In genomic region chr2:27312500-27312899, GRCm38 (mm10) we compare ENCODE assay signal across 16 mouse cellular contexts.
A peak's percentile ranks its signal among the peaks of the same experiment; 100 is the strongest.
DNase-seq lines count a peak whose midpoint lies in the region; ATAC-seq and TF ChIP-seq lines count a peak whose summit lies in the region.
"Had no signal": no experiment of that assay in that cellular context is flagged by ENCODE, and none has a peak within 500 bp of the region (broad histone marks: within the 10 kb centered on the region; RNA-seq: fewer than 3 reads in every experiment).

No protein-coding gene starts in this region.

- no peak overlapping the region for H3K4me2 ChIP-seq in hindbrain, embryonic 13.5 days
- H3K4me2 ChIP-seq in hindbrain, postnatal 0 days (ENCODE audit: low read depth, low read length), result no peak overlapping the region
- H3K4me2 ChIP-seq in midbrain, embryonic 12.5 days (replicated peaks), result no peak overlapping the region
- no peak overlapping the region for H3K4me2 ChIP-seq in midbrain, postnatal 0 days (ENCODE audit: low read depth, low read length, poor library complexity, severe bottlenecking)
- H3K4me2 ChIP-seq: midbrain, embryonic 15.5 days had no signal

- no peak for DNase-seq in hindbrain, postnatal 0 days (ENCODE audit: low spot score)
- peak; percentile 51 to 66 for DNase-seq in kidney, postnatal 4 days
- no peak for DNase-seq in kidney, adult 2 months
- no peak for DNase-seq in midbrain, postnatal 0 days (ENCODE audit: low spot score)
- DNase-seq in splenic B cell, adult 2 months (ENCODE audit: low read depth, low spot score), result peak; percentile 17
- DNase-seq in adipocyte (ENCODE audit: low spot score), result no peak
- DNase-seq: cerebellum, adult 9-11 months; gastrocnemius, postnatal 10 days; heart, adult 18-20 months; layer of hippocampus, postnatal 36 days; thymus, postnatal 4 days had no signal

- no peaks in the 10 kb centered on the region for H3K27me3 ChIP-seq in hindbrain, embryonic 13.5 days
- no peaks in the 10 kb centered on the region for H3K27me3 ChIP-seq in hindbrain, postnatal 0 days (ENCODE audit: insufficient read depth, low read length)
- no peaks in the 10 kb centered on the region for H3K27me3 ChIP-seq in kidney, adult 2 months (replicated peaks; ENCODE audit: control insufficient read depth, insufficient read depth, low read length)
- no peaks in the 10 kb centered on the region for H3K27me3 ChIP-seq in midbrain, embryonic 12.5 days
- no peaks in the 10 kb centered on the region for H3K27me3 ChIP-seq in midbrain, postnatal 0 days (ENCODE audit: insufficient read depth, low read length)
- H3K27me3 ChIP-seq in splenic B cell, adult 2 months (ENCODE audit: control insufficient read depth, insufficient read depth, low read length, poor library complexity, severe bottlenecking), result no peaks in the 10 kb centered on the region
- H3K27me3 ChIP-seq: midbrain, embryonic 15.5 days; Patski had no signal

- no peaks in the 10 kb centered on the region for H3K36me3 ChIP-seq in hindbrain, embryonic 13.5 days
- H3K36me3 ChIP-seq in hindbrain, postnatal 0 days (ENCODE audit: insufficient read depth, low read length), result no peaks in the 10 kb centered on the region
- no peaks in the 10 kb centered on the region for H3K36me3 ChIP-seq in kidney, adult 2 months (ENCODE audit: control insufficient read depth, insufficient read depth, low read length)
- no peaks in the 10 kb centered on the region for H3K36me3 ChIP-seq in midbrain, embryonic 12.5 days
- no peaks in the 10 kb centered on the region for H3K36me3 ChIP-seq in midbrain, postnatal 0 days (ENCODE audit: insufficient read depth, low read length)
- H3K36me3 ChIP-seq in splenic B cell, adult 2 months (ENCODE audit: control insufficient read depth, insufficient read depth, low read length, poor library complexity, severe bottlenecking), result no peaks in the 10 kb centered on the region
- H3K36me3 ChIP-seq: midbrain, embryonic 15.5 days had no signal

- H3K9ac ChIP-seq in hindbrain, embryonic 13.5 days, result no peak overlapping the region; the same call in 1 of the 2 replicates
- H3K9ac ChIP-seq in hindbrain, postnatal 0 days (replicated peaks; ENCODE audit: low read length), result no peak overlapping the region
- H3K9ac ChIP-seq in midbrain, embryonic 12.5 days (replicated peaks), result no peak overlapping the region
- H3K9ac ChIP-seq in midbrain, postnatal 0 days (replicated peaks; ENCODE audit: low read length, poor library complexity, severe bottlenecking), result no peak overlapping the region
- H3K9ac ChIP-seq: midbrain, embryonic 15.5 days had no signal

- H3K4me1 ChIP-seq in hindbrain, embryonic 13.5 days (replicated peaks), result peaks cover 74% of the 10 kb centered on the region
- H3K4me1 ChIP-seq in hindbrain, postnatal 0 days (ENCODE audit: insufficient read depth, low read length), result 0 out of 2 replicates have a peak, but pooled peaks cover 7% of the 10 kb centered on the region
- H3K4me1 ChIP-seq in kidney, adult 2 months (ENCODE audit: control insufficient read depth, insufficient read depth, low read length), result peaks cover 4% of the 10 kb centered on the region; the same call in 1 of the 2 replicates
- H3K4me1 ChIP-seq in midbrain, embryonic 12.5 days, result peaks cover 32% of the 10 kb centered on the region
- H3K4me1 ChIP-seq in midbrain, postnatal 0 days (ENCODE audit: insufficient read depth, low read length), result no peaks in the 10 kb centered on the region

- TF ChIP-seq CTCF in hindbrain, postnatal 0 days (IDR thresholded peaks at IDR 0.05; ENCODE audit: low read depth), result no peak
- TF ChIP-seq CTCF in kidney, adult 2 months (conservative IDR thresholded peaks at IDR 0.05; ENCODE audit: insufficient read depth, insufficient read length, low read depth, low read length), result no peak
- no peak for TF ChIP-seq CTCF in midbrain, postnatal 0 days (IDR thresholded peaks at IDR 0.05)

- H3K9me3 ChIP-seq in hindbrain, embryonic 13.5 days, result no peaks in the 10 kb centered on the region
- no peaks in the 10 kb centered on the region for H3K9me3 ChIP-seq in hindbrain, postnatal 0 days (ENCODE audit: low read length)
- H3K9me3 ChIP-seq in midbrain, embryonic 12.5 days, result no peaks in the 10 kb centered on the region
- no peaks in the 10 kb centered on the region for H3K9me3 ChIP-seq in midbrain, postnatal 0 days (ENCODE audit: low read length)
- H3K9me3 ChIP-seq: midbrain, embryonic 15.5 days had no signal

- no peak for ATAC-seq in hindbrain, embryonic 13.5 days (ENCODE audit: low FRiP score)
- ATAC-seq in hindbrain, postnatal 0 days, result no peak
- ATAC-seq in midbrain, embryonic 12.5 days (ENCODE audit: low FRiP score, low read depth), result no peak
- ATAC-seq in midbrain, postnatal 0 days (ENCODE audit: low FRiP score), result no peak
- ATAC-seq: activated CD4-positive, CD25-positive, alpha-beta regulatory T cell, adult 4 months; midbrain, embryonic 15.5 days; Patski had no signal

- 68% methylated on average over 3 of the region's 3 CpGs for WGBS in hindbrain, embryonic 13.5 days
- 61% methylated on average over 3 of the region's 3 CpGs for WGBS in hindbrain, postnatal 0 days
- WGBS in kidney, adult 2 months, result 70% methylated on average over 3 of the region's 3 CpGs
- WGBS in midbrain, embryonic 12.5 days, result 69% methylated on average over 3 of the region's 3 CpGs
- WGBS in midbrain, postnatal 0 days, result 66% methylated on average over 3 of the region's 3 CpGs

- no peak overlapping the region for H3K4me3 ChIP-seq in hindbrain, embryonic 13.5 days
- no peak overlapping the region for H3K4me3 ChIP-seq in hindbrain, postnatal 0 days (ENCODE audit: low read length)
- no peak overlapping the region for H3K4me3 ChIP-seq in kidney, adult 2 months (ENCODE audit: insufficient read depth, low read depth, low read length)
- no peak overlapping the region for H3K4me3 ChIP-seq in midbrain, embryonic 12.5 days
- H3K4me3 ChIP-seq in midbrain, postnatal 0 days (ENCODE audit: low read depth, low read length), result no peak overlapping the region
- H3K4me3 ChIP-seq: midbrain, embryonic 15.5 days had no signal

- H3K27ac ChIP-seq in hindbrain, embryonic 13.5 days, result peak overlapping the region; percentile 18; the same call in 1 of the 2 replicates
- no peak overlapping the region for H3K27ac ChIP-seq in hindbrain, postnatal 0 days
- no peak overlapping the region for H3K27ac ChIP-seq in kidney, adult 2 months (ENCODE audit: insufficient read depth, low read depth, low read length)
- H3K27ac ChIP-seq in midbrain, embryonic 12.5 days (replicated peaks), result 0 out of 2 replicates have a peak overlapping the region, but pooled peaks have one; percentile 11
- no peak overlapping the region for H3K27ac ChIP-seq in midbrain, postnatal 0 days (ENCODE audit: low read depth, low read length)
- H3K27ac ChIP-seq: midbrain, embryonic 15.5 days had no signal

- no peak for TF ChIP-seq POLR2A in kidney, adult 2 months (IDR thresholded peaks at IDR 0.05; ENCODE audit: low read depth, low read length)

Comparison
In these comparisons a context has a peak if more than half of its experiments do, and no peak if none do; other contexts are left out.
1. H3K27ac ChIP-seq: peak in hindbrain, embryonic 13.5 days (single experiment) and midbrain, embryonic 12.5 days (single experiment); none in hindbrain, postnatal 0 days (single experiment), kidney, adult 2 months (single experiment) and midbrain, postnatal 0 days (single experiment).
2. DNase-seq: peak in kidney, postnatal 4 days (2 of 2) and splenic B cell, adult 2 months (single experiment); none in hindbrain, postnatal 0 days (single experiment), kidney, adult 2 months (single experiment), midbrain, postnatal 0 days (single experiment) and adipocyte (single experiment).